8 mouse cellular contexts compared by ENCODE assay signal in genomic region chr17:70848511-70849398, GRCm38 (mm10). TPM values are rescaled to one million over a fixed set of nuclear protein-coding genes. Genes with fewer than 3 reads are reported as not detected.
DNase-seq lines count a peak whose midpoint lies in the region; ATAC-seq and TF ChIP-seq lines count a peak whose summit lies in the region.

No protein-coding gene starts in this region.

- no peaks in the 10 kb centered on the region; the same call in 1 of the 2 replicates for H3K4me1 ChIP-seq in embryonic facial prominence, embryonic 11.5 days (ENCODE audit: control insufficient read depth, insufficient read depth, low read length)
- peaks cover 21% of the 10 kb centered on the region for H3K4me1 ChIP-seq in heart, embryonic 12.5 days (replicated peaks)
- H3K4me1 ChIP-seq in kidney, postnatal 0 days (replicated peaks; ENCODE audit: insufficient read depth, low read length) = peaks cover 19% of the 10 kb centered on the region

- no peak for ATAC-seq in CD4-positive, CD25-positive, alpha-beta regulatory T cell, adult 4 months
- peak; percentile 25 for ATAC-seq in embryonic facial prominence, embryonic 11.5 days (replicated peaks; ENCODE audit: insufficient number of reproducible peaks, low FRiP score, low TSS enrichment, low read depth)
- ATAC-seq in heart, embryonic 12.5 days (ENCODE audit: insufficient number of reproducible peaks, low FRiP score) = peak; percentile 33; the same call in 1 of the 2 replicates
- ATAC-seq in kidney, postnatal 0 days (replicated peaks; ENCODE audit: low FRiP score, low read depth) = peak; percentile 33

- peak overlapping the region; percentile 91 for H3K9ac ChIP-seq in embryonic facial prominence, embryonic 11.5 days (replicated peaks; ENCODE audit: low read length)
- peak overlapping the region; percentile 94 for H3K9ac ChIP-seq in heart, embryonic 12.5 days
- peak overlapping the region; percentile 88 for H3K9ac ChIP-seq in kidney, postnatal 0 days (ENCODE audit: low read depth, low read length)

- no peaks in the 10 kb centered on the region for H3K9me3 ChIP-seq in embryonic facial prominence, embryonic 11.5 days (replicated peaks; ENCODE audit: control insufficient read depth, low read length)
- no peaks in the 10 kb centered on the region for H3K9me3 ChIP-seq in heart, embryonic 12.5 days (replicated peaks)
- H3K9me3 ChIP-seq in kidney, postnatal 0 days (replicated peaks; ENCODE audit: low read length) = no peaks in the 10 kb centered on the region

- peaks cover 70% of the 10 kb centered on the region for H3K79me2 ChIP-seq in macrophage (ENCODE audit: inconsistent target)

- no peaks in the 10 kb centered on the region for H3K27me3 ChIP-seq in embryonic facial prominence, embryonic 11.5 days (ENCODE audit: control insufficient read depth, insufficient read depth, low read length)
- H3K27me3 ChIP-seq in heart, embryonic 12.5 days (replicated peaks) = no peaks in the 10 kb centered on the region
- no peaks in the 10 kb centered on the region for H3K27me3 ChIP-seq in kidney, postnatal 0 days (ENCODE audit: insufficient read depth, low read length)

- H3K4me3 ChIP-seq in embryonic facial prominence, embryonic 11.5 days (ENCODE audit: low read depth, low read length) = peak overlapping the region; percentile 65
- peak overlapping the region; percentile 78 for H3K4me3 ChIP-seq in heart, embryonic 12.5 days
- peak overlapping the region; percentile 89 for H3K4me3 ChIP-seq in kidney, postnatal 0 days (replicated peaks; ENCODE audit: low read depth, low read length)
- peak overlapping the region; percentile 77 for H3K4me3 ChIP-seq in macrophage (ENCODE audit: inconsistent target)

- WGBS in embryonic facial prominence, embryonic 11.5 days = under 1% methylated on average over 23 of the region's 23 CpGs
- 1% methylated on average over 23 of the region's 23 CpGs for WGBS in heart, embryonic 12.5 days
- under 1% methylated on average over 23 of the region's 23 CpGs for WGBS in kidney, postnatal 0 days
- WGBS in macrophage (ENCODE audit: missing documents) = 1% methylated on average over 23 of the region's 23 CpGs

- peak overlapping the region; percentile 95 for H3K27ac ChIP-seq in embryonic facial prominence, embryonic 11.5 days (replicated peaks; ENCODE audit: low read depth, low read length)
- H3K27ac ChIP-seq in heart, embryonic 12.5 days (ENCODE audit: poor library complexity, severe bottlenecking) = peak overlapping the region; percentile 93
- H3K27ac ChIP-seq in kidney, postnatal 0 days = peak overlapping the region; percentile 99
- H3K27ac ChIP-seq in macrophage = peak overlapping the region; percentile 98

- peak overlapping the region; percentile 91 for H3K4me2 ChIP-seq in embryonic facial prominence, embryonic 11.5 days (ENCODE audit: low read depth, low read length)
- peak overlapping the region; percentile 98 for H3K4me2 ChIP-seq in heart, embryonic 12.5 days
- peak overlapping the region; percentile 81 for H3K4me2 ChIP-seq in kidney, postnatal 0 days (ENCODE audit: low read length)

- TF ChIP-seq CTCF in kidney, postnatal 0 days (IDR thresholded peaks at IDR 0.05; ENCODE audit: low read depth) = no peak

- DNase-seq in CD4-positive, CD25-positive, alpha-beta regulatory T cell, adult 2 months (ENCODE audit: low read depth, low spot score) = peak; percentile 77
- DNase-seq in embryonic facial prominence, embryonic 11.5 days (ENCODE audit: low spot score) = peak; percentile 73
- peak; percentile 95 for DNase-seq in kidney, postnatal 0 days (ENCODE audit: low spot score)
- peak; percentile 30 to 72 for DNase-seq in spleen, postnatal 4 days (ENCODE audit: low spot score in 2 of 2)
- DNase-seq in right cerebral cortex, postnatal 25 days = no peak

- H3K36me3 ChIP-seq in embryonic facial prominence, embryonic 11.5 days (replicated peaks; ENCODE audit: control insufficient read depth, insufficient read depth, low read depth, low read length) = no peaks in the 10 kb centered on the region
- peaks cover 17% of the 10 kb centered on the region for H3K36me3 ChIP-seq in heart, embryonic 12.5 days
- peaks cover 15% of the 10 kb centered on the region; the same call in 1 of the 2 replicates for H3K36me3 ChIP-seq in kidney, postnatal 0 days (ENCODE audit: insufficient read depth, low read length)
- H3K36me3 ChIP-seq in macrophage (ENCODE audit: inconsistent target) = peaks cover 24% of the 10 kb centered on the region

RNA-seq across cellular contexts. Expression of gene Tgif1, which starts 4.6 kb away (rescaled TPM):
- polyA plus RNA-seq in CD4-positive, CD25-positive, alpha-beta regulatory T cell, adult 4 months (2017; shearing (Covaris generic)) = 10 to 100 TPM; 57.4 to 72.4 TPM
- 92.4 and 96.5 TPM in 2 replicates for polyA plus RNA-seq in embryonic facial prominence, embryonic 11.5 days (2014; fragmentation: Nextera tagmentation; extraction: Ambion mirVana)
- polyA plus RNA-seq in heart, embryonic 12.5 days (2016; fragmentation: Nextera tagmentation; extraction: Ambion mirVana) = 35.8 and 38.6 TPM in 2 replicates
- 74.9 and 78.9 TPM in 2 replicates for polyA plus RNA-seq in kidney, postnatal 0 days (2015; fragmentation: Nextera tagmentation; extraction: Ambion mirVana)
- total RNA-seq in macrophage (2018; cell fraction: chromatin; rRNA removed) = 1,000 to 10,000 TPM in 1 of 26 experiments, 100 to 1,000 TPM in 25; 155 to 1,067 (median 440) TPM
- 100 to 1,000 TPM in 18 of 26 experiments, 10 to 100 TPM in 8; 49.4 to 328 (median 151) TPM for total RNA-seq in macrophage (2018; cell fraction: cytosol; rRNA removed)
- 1,000 to 10,000 TPM in 4 of 26 experiments, 100 to 1,000 TPM in 22; 178 to 1,168 (median 515) TPM for total RNA-seq in macrophage (2018; cell fraction: nucleus; rRNA removed)
- polyA plus RNA-seq in macrophage (2018) = 68.9 to 96.0 TPM (median 82.3 TPM) in 3 replicates
